Mouse (Mus musculus) MEL-GATA-1-ER (cell line): ENCODE data around the gene Rdm1.
A peak's percentile ranks its signal among the peaks of the same experiment; 100 is the strongest.
"Not testable (repeated sequence)": the region's sequence is repeated elsewhere in the genome, so short reads cannot be mapped to it uniquely, and the experiment has no call there.

Source experiments
- DNase-seq: peaks from one replicate; pipeline ENCODE4 v3.0.0-alpha.2; 2012; ENCODE audit warnings: low read depth; ENCODE audit errors: extremely low read depth

Gene Rdm1

DNA sequence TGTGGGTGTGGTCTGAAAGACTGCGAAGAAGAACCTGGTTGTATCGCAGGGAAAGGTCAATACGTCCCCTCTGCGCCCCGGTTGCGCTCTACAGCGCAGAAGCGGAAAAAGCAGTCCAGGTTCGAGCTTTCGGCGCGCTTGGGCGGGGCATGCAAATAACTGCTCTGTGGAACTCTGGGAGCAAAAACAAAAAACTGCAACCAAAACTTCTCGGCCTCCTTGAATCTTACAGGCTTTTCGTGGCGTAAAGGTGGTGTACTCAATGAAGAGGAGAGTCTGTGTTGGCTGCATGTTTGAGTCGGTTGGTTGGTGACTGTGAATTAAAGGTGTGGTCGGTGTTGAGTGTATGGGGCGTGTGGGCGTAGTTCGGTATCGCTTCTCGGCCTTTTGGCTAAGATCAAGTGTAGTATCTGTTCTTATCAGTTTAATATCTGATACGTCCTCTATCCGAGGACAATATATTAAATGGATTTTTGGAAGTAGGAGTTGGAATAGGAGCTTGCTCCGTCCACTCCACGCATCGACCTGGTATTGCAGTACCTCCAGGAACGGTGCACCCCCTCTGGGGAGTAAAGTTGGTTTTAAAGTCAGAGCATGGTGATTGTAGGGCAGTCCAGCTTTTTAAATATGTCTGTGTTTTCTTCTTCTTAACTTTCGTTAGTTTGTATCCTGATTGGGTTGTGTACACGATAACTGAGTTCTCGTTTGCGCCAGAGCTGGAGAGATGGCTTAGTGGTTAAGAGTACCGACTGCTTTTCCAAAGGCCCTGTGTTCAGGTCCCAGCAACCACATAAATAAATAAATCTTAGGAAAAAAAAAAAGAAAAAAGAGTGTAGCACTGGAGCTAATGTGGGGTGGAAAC is at the start of gene Rdm1:
Rdm1 (plus strand) TSS at position 201 of the 862 bp plus-strand sequence.
- peak; percentile 88 for DNase-seq

DNA sequence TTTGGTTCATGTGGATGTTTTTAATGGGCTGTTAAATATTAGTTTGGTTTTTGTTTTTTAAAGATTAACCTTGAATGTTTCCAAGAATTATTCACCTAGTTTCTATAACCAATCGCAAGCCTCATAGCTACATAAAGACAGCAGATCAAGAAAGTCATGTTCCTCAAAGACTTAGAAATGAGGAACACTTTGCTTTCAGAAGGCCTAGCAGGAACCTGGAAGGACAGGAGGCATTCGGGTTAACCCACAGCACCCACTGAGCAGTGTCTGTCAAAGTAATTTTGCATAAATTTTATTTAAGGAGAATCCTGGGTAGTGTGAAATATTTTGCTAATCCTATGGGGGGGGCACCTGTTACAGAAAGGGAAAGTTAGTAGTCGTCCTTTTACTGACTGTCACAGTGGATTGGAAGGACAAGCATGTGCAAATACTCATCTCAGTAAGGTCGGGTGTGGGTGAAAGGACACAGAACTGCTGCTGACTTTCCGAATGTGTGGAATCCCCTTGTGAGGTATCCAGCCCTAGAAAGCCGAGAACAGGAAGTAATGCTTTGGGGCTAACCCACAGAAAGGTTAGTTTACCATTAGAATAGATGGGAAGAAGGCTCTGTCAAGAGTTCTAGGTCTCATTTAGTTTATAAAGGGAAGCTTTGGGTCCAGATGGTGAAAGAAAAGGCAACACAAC is 45.8 kb upstream of the Rdm1 start:
- no peak for DNase-seq

DNA sequence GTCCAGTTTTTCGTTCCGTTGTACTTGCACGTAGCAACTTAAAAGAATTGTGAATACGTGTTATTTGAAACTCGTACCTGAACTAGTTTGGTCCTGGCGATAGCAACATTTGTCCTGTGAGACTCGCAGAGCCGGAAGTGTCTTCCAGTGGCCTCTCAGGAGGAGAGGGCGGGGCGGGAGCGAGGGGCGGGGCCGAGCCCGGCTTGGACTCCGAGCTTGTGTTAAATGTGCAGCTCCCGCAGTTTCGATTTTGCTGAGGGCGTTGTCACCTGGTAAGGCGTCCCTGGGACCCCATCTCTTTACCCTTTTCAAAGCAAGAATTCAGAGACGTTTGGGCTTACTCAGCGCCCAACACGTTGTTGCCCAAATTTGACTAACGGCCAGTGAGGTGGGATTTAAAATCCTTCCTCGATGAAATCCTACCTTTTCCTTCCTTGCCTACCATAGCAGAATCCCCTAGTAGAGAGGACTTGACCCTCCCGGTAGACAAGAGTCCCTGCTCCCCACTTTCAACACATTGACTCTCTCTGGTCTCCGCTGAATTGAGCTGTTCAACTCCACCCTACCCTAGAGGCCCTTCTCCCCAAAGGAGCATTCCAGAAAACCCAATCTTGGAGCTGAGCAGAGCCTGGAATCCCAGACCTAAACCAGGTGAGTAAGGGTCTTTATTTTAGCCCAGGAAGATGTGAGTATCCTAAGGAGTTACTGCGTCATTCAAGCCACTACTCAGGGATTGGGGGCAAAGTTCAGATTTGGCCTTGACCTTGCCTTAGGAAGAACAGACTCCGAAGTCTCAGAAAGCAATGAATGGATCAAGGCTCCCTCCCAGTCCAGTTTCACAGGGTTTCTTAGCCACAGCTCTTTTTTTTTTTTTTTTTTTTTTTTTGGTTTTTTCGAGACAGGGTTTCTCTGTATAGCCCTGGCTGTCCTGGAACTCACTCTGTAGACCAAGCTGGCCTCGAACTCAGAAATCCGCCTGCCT is 44.6 kb upstream of the Rdm1 start, which contains the start of gene Tmem106a:
Tmem106a (plus strand) TSS at position 189 of the 982 bp plus-strand sequence.
- peak; percentile 56 for DNase-seq

DNA sequence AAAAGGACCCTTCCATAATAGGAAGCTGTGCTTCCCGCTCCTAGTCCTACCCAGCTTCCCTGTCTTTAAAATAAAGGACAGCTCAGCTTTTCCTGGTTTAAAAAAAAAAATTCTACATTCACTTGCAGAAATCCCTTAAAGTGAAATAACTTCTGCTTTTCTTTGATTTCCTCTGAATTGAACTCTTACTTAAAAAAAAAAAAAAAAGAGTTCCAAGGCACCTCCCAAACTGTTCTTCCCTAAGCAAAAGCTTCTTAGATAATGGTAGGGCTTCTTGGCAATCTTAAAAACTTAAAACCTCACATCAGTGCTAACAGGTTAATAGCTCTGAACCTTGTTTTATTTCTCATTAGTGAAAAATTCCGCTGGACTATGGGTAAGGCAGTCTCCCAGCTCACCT is 43.8 kb upstream of the Rdm1 start:
- DNase-seq: no peak

DNA sequence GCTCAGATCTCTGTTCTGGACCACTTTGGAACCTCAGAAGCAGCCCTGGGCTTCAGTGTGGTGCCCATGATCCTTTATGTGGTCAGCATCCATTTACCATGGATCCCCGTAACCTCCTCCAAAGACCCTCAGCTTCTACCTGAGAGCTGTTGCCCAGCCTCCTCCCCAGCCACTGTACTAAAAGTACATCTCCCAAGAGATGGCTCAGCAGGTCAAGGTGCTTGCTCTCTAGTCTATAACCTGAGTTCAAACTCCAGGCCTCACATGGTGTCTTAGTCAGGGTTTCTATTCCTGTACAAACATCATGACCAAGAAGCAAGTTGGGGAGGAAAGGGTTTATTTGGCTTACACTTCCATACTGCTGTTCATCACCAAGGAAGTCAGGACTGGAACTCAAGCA is 42.0 kb upstream of the Rdm1 start:
- DNase-seq: not testable (repeated sequence)

DNA sequence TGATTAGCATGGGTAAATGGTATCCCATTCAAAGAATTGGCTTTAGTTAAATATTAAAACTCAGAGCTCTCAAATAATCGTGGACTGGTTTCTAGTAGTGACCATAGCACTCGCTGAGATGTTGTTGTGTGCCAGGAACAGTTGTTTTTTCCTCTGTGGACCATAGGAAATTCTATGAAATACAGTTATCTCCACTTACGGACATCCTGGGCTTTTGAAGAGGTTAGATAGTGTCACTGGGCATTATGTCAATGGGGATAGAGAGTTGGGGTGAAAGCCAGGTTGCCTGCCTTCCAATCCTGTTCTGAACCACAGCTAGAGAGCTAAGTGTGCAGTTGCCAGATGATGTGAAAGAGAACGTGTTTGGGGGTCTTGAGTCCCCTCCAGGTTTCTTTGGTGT is 41.2 kb upstream of the Rdm1 start:
- DNase-seq: no peak

DNA sequence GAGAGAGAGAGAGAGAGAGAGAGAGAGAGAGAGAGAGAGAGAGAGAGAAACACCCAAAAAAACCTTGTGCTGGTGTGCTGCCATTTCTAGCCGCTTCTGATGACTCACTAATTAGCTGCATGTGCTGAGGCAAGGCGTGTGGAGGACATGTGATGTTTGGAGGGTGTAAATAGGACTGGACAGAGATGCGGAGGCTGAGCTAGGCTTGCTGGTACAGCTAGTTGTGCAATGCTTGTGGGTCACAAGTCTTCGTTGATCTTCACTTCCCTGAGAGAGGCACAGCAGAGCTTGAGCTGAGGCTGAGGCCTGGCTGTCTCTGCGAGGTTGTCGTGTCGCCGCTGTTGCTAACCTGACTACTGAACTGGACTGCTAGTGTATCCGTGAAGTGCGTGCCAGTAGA is 39.3 kb upstream of the Rdm1 start:
- no peak for DNase-seq

DNA sequence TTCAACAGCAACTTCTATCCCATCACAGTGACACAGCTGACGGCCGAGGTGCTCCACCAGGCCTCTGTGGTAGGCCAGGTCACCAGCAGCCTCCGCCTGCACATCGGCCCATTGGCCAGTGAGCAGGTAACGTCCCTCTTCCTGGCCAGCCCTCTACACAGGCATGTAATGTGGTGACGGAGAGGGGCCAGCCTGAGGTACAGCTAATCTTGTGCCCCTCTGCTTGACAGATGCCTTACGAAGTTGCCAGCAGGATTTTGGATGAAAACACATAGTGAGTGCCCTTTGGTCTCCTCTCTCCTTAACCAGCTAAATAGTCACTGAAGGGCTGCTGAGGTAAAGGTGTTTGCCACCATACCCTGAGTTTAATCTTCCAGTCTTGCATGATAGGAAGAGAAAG is 38.1 kb upstream of the Rdm1 start:
- no peak for DNase-seq

DNA sequence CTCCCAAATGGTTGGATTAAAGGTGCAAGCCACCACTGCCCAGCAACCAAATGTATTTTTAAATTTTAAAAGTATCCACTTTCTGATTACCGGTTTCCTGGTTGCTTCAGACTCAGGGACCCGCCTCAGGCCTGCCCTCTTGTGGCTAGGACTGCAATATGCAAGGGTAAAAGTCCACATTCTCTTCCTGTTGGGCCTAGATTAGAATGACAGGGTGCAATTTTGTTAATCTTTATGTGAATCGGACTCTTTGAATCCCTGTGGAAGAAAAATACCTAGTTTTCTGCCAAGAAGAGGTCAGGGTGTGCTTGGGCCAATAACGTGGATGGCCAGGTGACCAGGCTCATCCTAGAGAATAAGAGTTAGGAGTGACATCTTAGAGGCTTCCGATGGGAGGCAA is 37.6 kb upstream of the Rdm1 start:
- DNase-seq: peak; percentile 49

DNA sequence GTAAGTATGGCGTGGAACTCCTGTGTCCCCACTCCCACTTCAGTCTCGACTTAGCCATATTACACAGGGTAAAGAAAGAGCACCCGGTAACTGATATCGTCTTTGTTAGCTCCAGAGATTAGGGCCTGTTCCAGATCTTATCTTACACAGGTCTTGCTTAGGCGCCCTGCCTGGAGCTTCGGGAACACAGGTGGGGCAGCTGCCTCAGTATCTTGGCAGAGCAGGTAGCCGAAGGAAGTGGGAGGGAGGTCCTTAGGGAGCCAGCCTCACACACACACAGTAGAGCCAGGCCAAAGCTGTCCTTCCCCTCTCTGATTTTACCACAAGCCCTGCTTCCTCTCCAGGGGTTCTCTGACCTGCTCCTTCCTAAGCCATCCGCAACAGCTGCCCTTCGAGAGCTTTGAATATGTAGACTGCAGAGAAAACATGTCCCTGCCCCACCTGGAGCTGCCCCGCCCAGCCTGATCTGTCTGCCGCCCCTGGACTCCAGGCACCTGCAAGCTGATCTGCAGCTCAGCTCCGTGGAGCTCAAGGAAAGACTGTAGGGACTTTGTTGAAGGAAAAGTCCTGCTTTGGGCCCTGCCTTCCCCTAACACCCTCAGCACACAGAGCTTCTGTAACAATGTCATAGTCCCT is 36.9 kb upstream of the Rdm1 start:
- no peak for DNase-seq

DNA sequence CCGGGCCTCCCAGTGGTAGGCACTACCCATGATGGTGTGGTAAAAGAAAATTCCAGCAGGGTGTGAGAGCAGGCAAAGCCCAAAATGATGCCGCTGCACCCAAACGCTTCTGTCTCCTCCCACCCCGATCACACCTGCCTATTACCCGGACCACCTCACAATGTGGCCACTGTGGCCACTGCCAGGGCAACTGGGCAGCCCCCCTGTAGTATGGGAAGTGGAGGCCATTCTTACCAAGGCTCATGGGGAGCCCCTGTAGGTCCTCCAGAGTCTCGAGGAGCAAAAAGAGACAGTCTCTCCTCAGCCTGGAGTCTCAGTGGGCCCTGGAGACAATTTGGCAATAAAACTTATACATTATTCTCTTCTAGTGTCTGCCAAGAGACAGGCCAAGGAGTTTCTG is 27.8 kb upstream of the Rdm1 start, which contains the start of gene Gm11634:
Gm11634 (minus strand) TSS at position 101 of the 400 bp plus-strand sequence.
- DNase-seq: no peak

DNA sequence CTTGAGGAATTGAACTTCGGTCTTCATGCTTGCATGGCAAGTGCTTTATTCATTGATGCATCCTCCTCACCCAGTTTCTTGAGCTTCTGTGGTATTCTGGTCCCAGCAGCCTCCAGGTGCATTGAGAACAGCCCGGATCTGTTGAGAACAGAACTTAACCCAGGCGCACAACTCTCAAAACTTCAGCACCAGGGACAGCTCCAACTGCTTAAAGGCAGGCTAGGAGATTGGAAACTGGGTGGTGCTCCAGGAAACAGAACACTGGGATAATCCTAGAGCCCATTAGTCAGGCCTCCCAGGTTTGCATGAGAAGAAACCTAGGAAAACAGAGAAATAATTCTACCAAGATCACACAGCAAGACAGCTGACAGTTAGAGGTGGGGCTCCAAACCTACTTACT is 24.5 kb upstream of the Rdm1 start:
- DNase-seq: peak; percentile 53

DNA sequence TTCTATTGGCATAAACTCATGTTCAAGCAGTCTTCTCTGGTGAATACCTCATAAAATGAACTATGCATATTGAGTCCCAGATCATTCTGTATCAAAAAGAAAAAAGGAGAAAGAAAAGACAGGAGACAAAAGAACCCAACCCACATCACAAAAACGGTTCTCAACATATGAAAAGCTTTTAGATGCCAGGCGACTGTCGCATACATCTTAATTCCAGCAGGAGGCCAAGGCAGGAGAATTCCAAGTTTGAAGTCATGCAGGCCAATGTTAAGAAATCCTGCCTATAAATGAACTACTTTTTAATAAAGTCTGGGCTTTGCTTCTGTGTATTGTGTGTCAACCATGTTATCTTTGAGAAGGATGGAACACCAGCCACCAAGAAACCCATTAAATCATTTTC is 22.9 kb upstream of the Rdm1 start:
- no peak for DNase-seq

DNA sequence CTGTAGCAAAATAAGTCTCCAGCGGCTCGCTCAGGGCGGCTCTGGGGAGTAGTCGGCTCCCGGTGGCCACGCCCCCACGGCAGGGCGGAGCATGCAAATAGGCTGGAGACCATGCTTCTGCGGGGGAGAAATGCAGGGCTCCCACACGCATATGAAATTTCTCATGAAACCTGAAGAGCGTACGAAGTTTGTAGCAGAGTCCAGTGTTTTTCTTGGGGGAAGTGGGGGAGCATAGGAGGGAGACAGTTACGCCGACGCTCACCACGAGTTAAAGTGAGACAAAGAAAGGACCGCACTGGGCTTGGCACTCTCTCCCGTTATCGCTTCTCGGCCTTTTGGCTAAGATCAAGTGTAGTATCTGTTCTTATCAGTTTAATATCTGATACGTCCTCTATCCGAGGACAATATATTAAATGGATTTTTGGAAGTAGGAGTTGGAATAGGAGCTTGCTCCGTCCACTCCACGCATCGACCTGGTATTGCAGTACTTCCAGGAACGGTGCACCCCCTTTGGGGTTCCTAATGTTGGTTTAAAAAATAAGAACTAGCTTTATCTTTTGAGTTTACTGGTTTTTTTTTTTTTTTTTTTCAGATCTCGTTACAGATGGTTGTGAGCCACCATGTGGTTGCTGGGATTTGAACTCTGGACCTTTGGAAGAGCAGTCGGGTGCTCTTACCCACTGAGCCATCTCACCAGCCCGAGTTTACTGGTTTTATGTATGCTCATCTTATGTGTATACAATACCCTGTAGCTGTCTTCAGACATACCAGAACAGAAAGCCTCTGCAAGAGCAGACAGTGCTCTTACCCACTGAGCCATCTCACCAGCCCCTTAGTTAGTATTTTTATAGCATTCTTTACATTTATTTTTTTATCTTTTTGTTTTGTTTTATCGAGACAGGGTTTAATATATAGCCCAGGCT is 22.2 kb upstream of the Rdm1 start:
- DNase-seq: peak; percentile 86

DNA sequence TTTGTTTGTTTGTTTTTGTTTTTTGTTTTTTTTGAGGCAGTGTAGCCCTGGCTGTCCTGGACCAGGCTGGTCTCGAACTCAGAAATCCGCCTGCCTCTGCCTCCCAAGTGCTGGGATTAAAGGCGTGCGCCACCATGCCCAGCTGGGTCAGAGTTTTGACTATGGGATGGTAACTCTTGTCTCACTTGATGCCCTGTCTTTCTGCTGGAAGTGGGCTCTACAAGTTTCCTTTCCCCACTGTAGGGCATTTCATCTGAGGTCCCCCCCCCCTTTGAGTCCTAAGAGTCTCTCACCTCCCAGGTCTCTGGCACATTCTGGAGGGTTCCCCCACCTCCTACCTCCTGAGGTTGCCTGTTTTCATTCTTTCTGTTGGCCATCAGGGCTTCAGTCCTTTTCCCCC is 19.9 kb upstream of the Rdm1 start:
- DNase-seq: not testable (repeated sequence)

DNA sequence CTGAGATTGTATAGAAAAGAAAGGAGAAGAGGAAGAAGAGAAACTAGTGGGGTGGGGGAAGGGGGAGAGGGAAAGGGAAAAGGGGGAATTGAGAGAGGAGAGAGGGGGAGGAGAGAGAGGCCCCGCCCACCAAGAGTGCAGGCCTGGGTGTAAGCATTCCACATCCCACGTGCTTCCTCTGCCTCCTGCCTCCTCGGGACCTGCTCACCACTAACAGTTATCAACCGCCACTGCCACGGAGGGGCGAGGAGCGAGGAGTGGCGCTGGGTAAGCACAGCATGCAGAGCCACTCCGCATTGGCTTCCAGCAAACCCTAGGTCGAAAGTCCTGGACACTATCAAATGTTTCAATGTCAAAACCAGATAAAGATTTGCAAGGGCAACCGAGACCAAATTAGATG is 16.6 kb upstream of the Rdm1 start:
- no peak for DNase-seq

DNA sequence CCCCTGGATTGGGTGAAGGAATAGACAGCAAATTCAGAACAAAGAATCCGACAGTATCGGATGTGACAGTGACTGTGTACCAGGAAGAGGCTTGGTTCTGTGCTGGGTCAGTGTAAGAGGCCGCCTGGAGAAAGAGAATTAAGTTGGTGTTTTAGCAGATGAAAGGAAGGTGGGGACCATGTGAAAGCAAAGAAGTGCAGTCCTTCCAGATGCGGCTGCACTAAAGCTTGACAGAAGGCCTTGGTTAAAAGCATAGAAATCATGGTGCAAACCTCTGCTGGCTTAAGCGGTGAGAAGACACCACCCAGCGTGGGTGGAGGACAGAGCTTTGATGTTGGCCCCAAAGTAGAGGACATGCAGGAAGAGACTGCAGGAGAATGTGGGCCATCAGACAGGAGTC is 13.4 kb upstream of the Rdm1 start:
- no peak for DNase-seq

DNA sequence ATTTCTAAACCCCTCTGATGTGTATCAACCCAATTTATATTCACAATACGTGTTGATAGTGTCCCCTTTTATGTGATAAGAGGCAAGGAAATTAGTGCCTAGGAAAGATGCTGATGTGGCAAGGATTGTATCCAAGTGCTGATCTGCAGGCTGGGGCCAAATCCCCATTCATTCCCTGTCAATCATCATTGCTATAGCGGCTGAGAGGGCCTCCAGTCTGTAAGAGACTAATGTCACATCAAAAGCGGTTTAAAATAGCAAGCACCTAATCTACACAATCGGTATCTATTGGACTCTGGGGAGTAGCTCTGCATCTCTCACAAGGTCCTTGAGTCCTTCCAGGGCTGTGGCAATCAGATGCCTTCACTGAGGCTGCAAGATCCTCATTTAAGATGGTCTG is 12.9 kb upstream of the Rdm1 start:
- no peak for DNase-seq

DNA sequence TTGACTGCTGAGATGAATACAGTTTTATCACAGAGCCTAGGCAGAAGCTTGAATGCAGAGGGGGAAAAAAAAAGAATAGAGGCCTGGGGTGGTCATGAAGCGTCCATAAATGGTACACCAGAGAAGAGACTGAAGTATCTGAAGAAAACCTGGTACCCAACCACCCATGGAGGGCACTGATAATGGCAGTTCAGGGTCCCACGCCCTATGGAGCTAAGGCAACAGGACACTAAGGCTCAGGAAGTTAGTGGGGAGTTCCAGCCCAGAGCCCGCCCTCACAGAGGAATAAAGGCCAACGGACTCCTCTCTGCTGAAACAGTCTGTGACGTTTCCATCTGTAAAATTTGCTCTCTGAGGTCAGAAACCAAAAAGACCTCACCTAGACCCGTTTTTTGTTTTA is 11.6 kb upstream of the Rdm1 start:
- DNase-seq: no peak

DNA sequence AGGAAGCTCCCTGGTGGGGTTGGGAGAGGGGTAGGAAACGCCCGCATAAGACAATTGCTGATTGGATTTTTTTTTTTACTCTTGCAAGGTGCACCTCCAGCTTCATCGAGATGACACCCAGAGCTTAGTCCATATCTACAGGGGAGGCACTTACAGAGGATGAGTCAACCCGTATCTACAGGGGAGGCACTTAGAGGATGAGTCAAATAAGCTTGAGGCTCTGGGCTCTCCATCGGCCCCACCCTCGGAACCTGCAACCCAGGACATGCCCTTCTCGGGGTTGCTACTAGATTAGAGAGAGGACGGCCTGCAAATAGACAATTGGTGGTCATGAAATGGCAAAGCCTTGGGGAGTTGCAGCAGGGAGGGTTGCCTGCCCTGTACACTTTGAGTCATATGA is 10.9 kb upstream of the Rdm1 start:
- no peak for DNase-seq
